Mouse (Mus musculus) heart, adult 2 months (tissue): Measurements from ENCODE around the gene Elf3.

ENCODE experiments used
- CTCF ChIP-seq: fragments of 200-600 bp; IDR thresholded peaks from 2 replicates; pipeline ENCODE4 v1.8.1; 2022; ENCODE audit warnings: antibody characterized with exemption, mild to moderate bottlenecking, moderate library complexity
- EP300 ChIP-seq: fragments of 200-500 bp; IDR thresholded peaks from 2 replicates; pipeline ENCODE4 v1.6.1; 2011; ENCODE audit warnings: low read depth, low read length, control low read depth; ENCODE audit not compliant: insufficient read depth
- POLR2A ChIP-seq: fragments of 200-500 bp; IDR thresholded peaks from 2 replicates; pipeline ENCODE4 v1.6.1; 2011; ENCODE audit warnings: mild to moderate bottlenecking, low read depth, low read length, control low read depth; ENCODE audit not compliant: insufficient read depth

DNA sequence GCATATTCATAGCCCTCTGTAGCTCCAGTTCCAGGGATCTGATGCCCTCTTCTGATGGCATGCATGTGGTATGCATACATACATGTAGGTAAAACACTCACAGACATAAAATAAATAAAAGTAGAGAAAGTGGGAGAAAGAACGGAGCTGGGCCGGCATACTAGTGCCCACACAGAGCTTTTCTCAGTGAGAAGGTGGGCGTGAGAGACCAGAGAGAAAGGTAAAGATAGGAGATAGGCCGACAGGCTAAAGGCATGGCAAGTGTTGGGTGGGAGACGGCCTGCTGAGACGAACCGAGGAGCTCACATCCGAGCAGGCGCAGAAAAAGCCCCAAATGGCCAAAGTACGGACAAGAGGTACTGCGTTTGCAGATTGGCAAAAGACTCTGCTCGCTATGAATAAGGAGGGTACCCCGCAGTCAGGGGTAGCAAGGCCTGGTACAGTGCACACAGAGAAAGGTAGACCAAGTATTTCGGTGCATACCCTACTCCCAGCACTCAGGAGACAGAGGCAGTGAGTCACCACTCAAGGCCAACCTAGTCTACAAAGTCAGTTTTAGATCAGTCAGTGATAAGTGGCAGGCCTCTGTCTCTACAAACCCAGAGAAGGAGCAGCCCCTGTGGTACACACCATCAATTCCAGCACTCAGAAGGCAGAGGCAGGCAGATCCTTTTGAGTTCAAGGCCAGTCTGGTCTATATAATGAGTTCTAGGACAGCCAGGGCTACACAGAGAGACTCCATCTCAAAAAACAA is 51.6 kb downstream of the Elf3 start:
- TF ChIP-seq EP300 (no peak), POLR2A (no peak), CTCF (no peak)
